Mouse (Mus musculus) lung, adult 2 months (tissue): ENCODE results near the gene Dynlt1a.
"Not testable (repeated sequence)": the region's sequence is repeated elsewhere in the genome, so short reads cannot be mapped to it uniquely, and the experiment has no call there.

ENCODE experiments used
- CTCF ChIP-seq: fragments of 200-500 bp; IDR thresholded peaks from 2 replicates; pipeline ENCODE4 v1.5.1; 2011; ENCODE audit warnings: mild to moderate bottlenecking, low read length, control low read depth; ENCODE audit not compliant: insufficient read depth
- POLR2A ChIP-seq: fragments of 200-500 bp; IDR thresholded peaks from 2 replicates; pipeline ENCODE4 v1.6.1; 2011; ENCODE audit warnings: low read depth, mild to moderate bottlenecking, control low read depth, low read length, borderline replicate concordance; ENCODE audit errors: extremely low read depth

DNA sequence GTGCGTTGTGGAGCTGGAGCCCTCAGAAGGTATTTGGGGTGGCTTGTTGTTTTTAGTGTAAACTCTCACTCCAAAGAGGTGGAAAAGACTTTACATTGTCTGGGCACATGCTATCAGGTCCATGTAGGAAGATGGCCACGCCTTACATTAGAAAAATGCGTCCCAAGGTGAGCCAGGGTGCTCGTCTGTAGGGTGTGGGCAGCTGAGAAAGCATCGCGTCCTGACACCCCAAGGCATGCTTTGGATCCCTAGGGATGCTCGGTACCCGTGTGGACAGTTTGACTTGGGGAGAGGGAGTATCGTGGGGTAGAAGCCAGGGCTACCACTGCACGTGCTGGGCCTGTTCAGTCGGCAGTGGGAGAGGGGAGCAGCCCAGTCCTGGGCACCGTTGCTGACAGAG is 28.3 kb downstream of the Dynlt1a start:
- TF ChIP-seq CTCF, POLR2A: not testable (repeated sequence)
